Mouse (Mus musculus) kidney, adult 2 months (tissue): Measurements from ENCODE around the gene Zfp575. TPM values are rescaled to one million over a fixed set of nuclear protein-coding genes. Genes with fewer than 3 reads are reported as not detected.

Experiments
- DNase-seq: peaks from one replicate; pipeline ENCODE4 v3.0.0; 2021
- H3K27ac ChIP-seq: fragments of 200-500 bp; 2 replicates; pipeline ENCODE4 v1.5.1; 2012; ENCODE audit warnings: low read depth, low read length, control low read depth, inconsistent platforms; ENCODE audit not compliant: insufficient read depth
- H3K27me3 ChIP-seq: fragments of 200-500 bp; replicated peaks from 2 replicates; pipeline ENCODE4 v1.6.1; 2012; ENCODE audit warnings: mild to moderate bottlenecking, moderate library complexity, low read length, inconsistent platforms; ENCODE audit not compliant: control insufficient read depth, insufficient read depth
- H3K36me3 ChIP-seq: fragments of 200-500 bp; 2 replicates; pipeline ENCODE4 v1.6.1; 2012; ENCODE audit warnings: mild to moderate bottlenecking, moderate library complexity, low read length, inconsistent platforms; ENCODE audit not compliant: control insufficient read depth, insufficient read depth
- H3K4me1 ChIP-seq: fragments of 200-500 bp; 2 replicates; pipeline ENCODE4 v1.6.1; 2011; ENCODE audit warnings: low read length; ENCODE audit not compliant: control insufficient read depth, insufficient read depth
- H3K4me3 ChIP-seq: fragments of 200-500 bp; 2 replicates; pipeline ENCODE4 v1.5.1; 2011; ENCODE audit warnings: mild to moderate bottlenecking, low read depth, low read length, control low read depth; ENCODE audit not compliant: insufficient read depth
- CTCF ChIP-seq: fragments of 200-500 bp; conservative IDR thresholded peaks from 2 replicates; pipeline ENCODE4 v1.5.1; 2011; ENCODE audit warnings: low read depth, mild to moderate bottlenecking, control low read depth, low read length, moderate library complexity, mixed read lengths; ENCODE audit not compliant: insufficient read depth, insufficient read length
- POLR2A ChIP-seq: fragments of 200-500 bp; IDR thresholded peaks from one replicate; pipeline ENCODE4 v1.6.1; 2011; ENCODE audit warnings: low read depth, low read length, control low read depth
- WGBS: fragments of 180-500 bp; shearing (Covaris S2); methylation state at CpG from one replicate; pipeline ENCODE4 v1.1.7; 2018; 5-methylcytosine and 5-hydroxymethylcytosine counted together
- polyA plus RNA-seq: library from polyadenylated mRNA; depleted of rRNA; stranded (reverse); fragments of >200 nt; gene quantifications from 2 replicates; pipeline ENCODE4 v1.2.3, GENCODE M21; 2012; rRNA removed

The Zfp575 gene
- 0.11 and 0.15 TPM in 2 replicates for polyA plus RNA-seq

DNA sequence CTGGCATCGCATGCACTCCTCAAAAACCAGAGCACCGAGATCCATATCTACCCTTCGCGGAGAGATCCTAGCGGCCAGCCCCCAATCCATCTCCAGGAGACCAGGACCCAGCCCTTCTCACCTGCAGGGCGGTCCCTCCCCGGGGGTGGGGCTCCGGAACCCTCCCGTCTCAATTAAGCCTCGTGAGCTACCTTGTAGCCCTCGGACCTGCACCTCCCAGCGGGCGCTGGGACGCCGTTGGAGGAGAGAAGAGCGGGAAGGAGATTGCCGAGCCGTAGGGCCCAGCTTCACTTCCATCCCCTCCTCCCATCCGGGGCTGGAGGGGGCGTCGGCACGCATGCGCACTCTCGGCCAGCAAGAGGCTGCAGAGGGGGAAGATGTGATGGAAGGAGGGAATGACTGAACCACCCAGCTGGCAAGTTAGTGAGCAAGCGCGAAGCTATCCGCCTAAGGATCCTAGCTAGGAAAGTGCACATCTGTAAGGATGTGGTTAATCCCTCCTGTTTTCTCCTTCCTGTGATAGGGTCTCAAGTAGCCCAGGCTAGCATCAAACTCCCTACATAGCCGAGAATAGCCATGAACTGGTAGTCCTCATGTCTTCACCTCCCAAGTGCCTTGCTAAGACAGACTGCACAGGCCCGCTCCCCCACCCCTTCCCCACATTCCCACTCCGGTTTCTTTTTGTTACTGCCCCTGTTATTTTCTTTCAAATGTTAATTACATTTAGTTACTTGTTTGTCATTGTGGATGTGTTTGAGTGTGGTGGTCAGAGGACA is at the start of gene Zfp575, which contains the start of gene Ethe1:
Zfp575 (minus strand) TSS at position 312 of the 776 bp plus-strand sequence.
Ethe1 (plus strand) TSS at position 214 of the 776 bp plus-strand sequence.
- DNase-seq, result no peak
- Histone ChIP-seq H3K4me1 (peaks cover 4% of the 10 kb centered on the region), H3K36me3 (no peaks in the 10 kb centered on the region), H3K27ac (no peak within 1 kb of the TSS; the same call in 1 of the 2 replicates), H3K4me3 (peak within 1 kb of the TSS; percentile 35), H3K27me3 (no peaks in the 10 kb centered on the region)
- whole genome bisulfite sequencing, result 14% methylated on average over 30 of the region's 30 CpGs
- TF ChIP-seq POLR2A (no peak), CTCF (no peak)

DNA sequence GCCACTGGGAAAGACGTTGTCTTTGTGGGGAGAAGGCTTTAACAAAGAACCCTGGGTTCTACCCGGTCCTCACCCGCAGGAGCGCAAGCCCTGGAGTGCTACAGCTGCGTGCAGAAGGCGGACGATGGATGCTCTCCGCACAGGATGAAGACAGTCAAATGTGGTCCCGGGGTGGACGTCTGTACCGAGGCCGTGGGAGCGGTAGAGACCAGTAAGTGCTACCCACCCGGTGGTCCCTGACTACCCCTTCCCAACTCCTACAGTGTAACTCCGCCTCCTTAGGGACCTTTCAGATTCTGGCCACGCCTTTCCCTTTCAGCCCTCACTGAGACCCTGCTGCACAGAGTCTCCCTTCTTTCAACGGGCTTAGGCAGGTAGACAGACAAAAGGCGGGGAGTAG is 49.6 kb upstream of the Zfp575 start:
- Histone ChIP-seq H3K4me3 (no peak overlapping the region), H3K4me1 (no peaks in the 10 kb centered on the region), H3K27ac (no peak overlapping the region), H3K27me3 (no peaks in the 10 kb centered on the region; the same call in 1 of the 2 replicates), H3K36me3 (no peaks in the 10 kb centered on the region)
- WGBS, result 11% methylated on average over 18 of the region's 18 CpGs
- TF ChIP-seq POLR2A (no peak), CTCF (no peak)
- DNase-seq, result no peak

DNA sequence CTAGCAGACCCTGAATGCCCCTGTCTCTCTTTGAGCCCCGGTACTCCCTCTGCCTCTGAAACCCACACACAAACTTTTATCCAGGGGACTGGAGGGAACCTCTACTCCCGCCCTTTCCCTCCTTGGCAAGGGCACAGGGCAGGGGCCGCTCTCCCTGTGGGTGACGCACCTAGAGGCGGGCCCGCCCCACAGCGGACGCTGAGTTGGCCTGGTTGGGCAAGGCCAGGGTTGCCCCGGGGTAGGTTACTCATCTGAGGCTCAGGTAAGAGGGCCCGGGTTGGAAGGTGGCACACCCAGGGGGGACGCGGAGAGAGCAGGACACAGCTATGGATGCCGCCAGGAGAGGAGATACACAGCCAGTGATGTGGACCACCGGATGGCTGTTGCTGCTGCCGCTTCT is 48.8 kb upstream of the Zfp575 start, which contains the start of gene Lypd3:
Lypd3 (plus strand) TSS at position 287 of the 400 bp plus-strand sequence.
- 26% methylated on average over 15 of the region's 15 CpGs for whole genome bisulfite sequencing
- Histone ChIP-seq H3K27me3 (no peaks in the 10 kb centered on the region; the same call in 1 of the 2 replicates), H3K4me1 (no peaks in the 10 kb centered on the region), H3K36me3 (no peaks in the 10 kb centered on the region), H3K4me3 (no peak within 1 kb of the TSS), H3K27ac (no peak within 1 kb of the TSS)
- DNase-seq, result no peak
- TF ChIP-seq CTCF (no peak), POLR2A (no peak)

DNA sequence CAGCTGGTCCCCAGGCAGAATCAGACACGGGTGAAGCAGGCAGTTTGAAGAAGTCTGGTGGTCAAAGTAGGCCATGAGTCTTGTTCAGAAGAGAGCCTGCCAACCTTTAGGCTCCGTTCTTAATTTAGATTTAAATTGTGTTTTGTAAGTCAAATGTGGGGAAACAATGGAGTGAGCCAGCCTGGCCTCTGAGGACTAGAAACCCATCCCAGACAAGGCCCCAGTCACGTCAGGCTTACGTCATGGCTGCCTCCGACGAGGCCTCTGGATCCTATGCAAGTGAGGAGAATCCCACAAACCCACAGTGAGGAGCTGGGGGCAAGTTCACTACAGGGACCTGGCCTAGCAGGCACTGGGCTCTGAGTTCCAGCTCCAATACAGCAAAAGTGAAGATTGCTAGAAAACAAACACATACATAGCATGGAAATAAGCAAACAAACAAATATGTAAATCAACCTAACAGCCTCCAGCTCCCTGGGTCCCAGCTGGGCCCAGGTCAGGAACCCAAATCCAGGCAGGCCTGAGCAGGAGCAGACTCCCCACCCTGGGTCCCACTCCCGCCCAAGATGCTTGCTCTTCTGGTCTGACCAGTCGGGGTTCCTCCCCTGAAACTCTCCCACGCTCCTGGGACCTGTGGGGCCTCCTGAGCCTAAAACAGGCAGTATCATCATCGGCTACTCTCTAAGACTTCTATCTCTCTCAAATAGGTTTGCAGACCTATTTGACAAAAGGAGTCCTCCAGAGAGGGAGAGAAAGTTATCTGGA is 42.9 kb upstream of the Zfp575 start:
- no peaks in the 10 kb centered on the region for H3K27me3 ChIP-seq
- no peaks in the 10 kb centered on the region for H3K4me1 ChIP-seq
- H3K36me3 ChIP-seq, result no peaks in the 10 kb centered on the region
- no peak overlapping the region for H3K27ac ChIP-seq
- TF ChIP-seq CTCF, result no peak
- no peak for TF ChIP-seq POLR2A
- DNase-seq, result no peak
- WGBS, result 90% methylated on average over 10 of the region's 10 CpGs
- H3K4me3 ChIP-seq, result no peak overlapping the region

DNA sequence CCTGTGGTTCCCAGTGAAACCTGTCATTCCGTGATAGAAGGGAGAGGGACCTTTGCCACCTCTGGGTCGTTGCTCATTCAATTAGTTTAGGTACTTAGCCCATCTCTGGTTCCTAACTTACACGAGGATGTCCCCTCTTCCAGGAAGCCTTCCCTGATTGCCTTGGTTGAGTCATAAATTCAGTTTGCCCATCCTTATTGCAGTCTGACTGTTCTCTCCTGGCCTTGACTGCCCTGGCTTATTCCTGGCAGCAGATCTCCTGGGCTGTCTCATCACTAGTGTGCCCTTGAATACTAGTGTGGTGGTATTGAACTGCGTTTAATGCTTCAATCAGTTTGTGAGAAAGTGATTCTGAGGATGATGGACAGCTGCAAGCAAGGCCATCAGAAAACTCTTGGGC is 42.2 kb upstream of the Zfp575 start:
- WGBS, result 63% methylated on average over 4 of the region's 4 CpGs
- Histone ChIP-seq H3K36me3 (no peaks in the 10 kb centered on the region), H3K4me3 (no peak overlapping the region), H3K4me1 (no peaks in the 10 kb centered on the region), H3K27ac (no peak overlapping the region), H3K27me3 (no peaks in the 10 kb centered on the region)
- TF ChIP-seq POLR2A, result no peak
- TF ChIP-seq CTCF, result no peak
- no peak for DNase-seq

DNA sequence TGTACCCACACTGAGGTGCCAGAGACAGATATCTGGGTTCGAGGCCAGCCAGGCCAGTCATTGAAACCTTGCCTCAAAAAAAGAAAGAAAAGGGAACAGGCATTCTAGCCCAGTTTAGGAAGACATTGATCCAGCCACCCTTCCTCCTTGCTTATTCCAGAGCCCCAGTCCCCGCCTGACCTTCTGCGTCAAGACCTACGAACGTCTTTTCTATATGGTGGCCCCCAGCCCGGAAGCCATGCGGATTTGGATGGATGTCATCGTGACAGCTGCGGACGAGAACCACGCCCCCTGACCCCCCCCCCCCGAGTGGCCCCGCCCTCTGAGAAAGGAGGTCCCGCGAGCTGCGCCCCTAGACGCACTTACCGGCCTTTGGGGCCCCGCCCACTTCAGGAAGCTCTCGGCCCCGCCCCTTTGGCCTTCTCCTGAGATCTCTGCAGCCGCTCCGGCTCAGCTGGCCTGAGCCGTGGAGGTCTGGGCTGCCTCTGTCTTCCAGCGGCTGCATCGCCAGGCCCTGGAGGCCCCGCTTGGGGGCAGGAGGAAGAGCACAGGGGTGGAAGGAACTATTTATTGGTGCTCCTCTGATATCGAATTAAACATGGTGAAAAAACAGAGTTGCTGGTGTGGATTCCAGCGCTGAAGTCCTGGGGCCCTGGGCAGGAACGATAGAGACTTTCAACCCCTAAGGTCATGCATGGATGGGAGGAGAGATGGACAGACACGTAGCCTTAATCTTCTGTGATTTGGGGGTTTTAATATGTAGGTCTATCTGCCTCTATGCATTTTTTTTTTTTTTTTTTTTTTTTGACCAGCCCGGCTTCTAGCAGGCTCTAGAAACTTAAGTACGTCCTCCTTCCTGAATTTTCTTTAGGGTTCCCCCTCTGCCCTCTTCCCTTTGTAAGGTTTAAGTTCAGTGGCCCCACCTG is 41.5 kb upstream of the Zfp575 start:
- WGBS, result 10% methylated on average over 33 of the region's 33 CpGs
- H3K4me1 ChIP-seq, result no peaks in the 10 kb centered on the region
- TF ChIP-seq POLR2A (no peak), CTCF (no peak)
- no peak overlapping the region for H3K27ac ChIP-seq
- DNase-seq, result peak; percentile 90
- peak overlapping the region; percentile 10; the same call in 1 of the 2 replicates for H3K4me3 ChIP-seq
- H3K27me3 ChIP-seq, result no peaks in the 10 kb centered on the region
- H3K36me3 ChIP-seq, result no peaks in the 10 kb centered on the region

DNA sequence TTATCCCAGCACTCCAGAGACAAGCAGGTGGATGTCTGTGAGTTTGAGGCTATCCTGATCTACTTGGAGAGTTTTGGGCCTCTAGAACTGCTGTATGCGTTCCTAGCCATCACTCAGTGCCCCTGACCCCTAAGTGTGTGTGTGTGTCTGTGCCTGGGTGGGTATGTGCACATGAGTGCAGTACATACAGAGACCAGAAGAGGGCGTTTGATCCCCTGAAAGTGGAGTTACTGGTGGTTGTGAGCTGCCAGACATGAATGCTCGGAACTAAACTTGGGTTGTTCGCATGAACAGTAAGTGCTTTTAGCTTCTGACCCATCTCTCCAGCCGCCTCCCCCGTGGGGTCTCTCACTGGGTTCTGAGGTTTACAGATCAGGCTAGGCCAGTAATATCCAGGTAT is 35.5 kb upstream of the Zfp575 start:
- no peaks in the 10 kb centered on the region for H3K4me1 ChIP-seq
- H3K27ac ChIP-seq, result no peak overlapping the region
- WGBS, result 88% methylated on average over 6 of the region's 6 CpGs
- no peak for DNase-seq
- TF ChIP-seq POLR2A (no peak), CTCF (no peak)
- H3K27me3 ChIP-seq, result no peaks in the 10 kb centered on the region
- H3K4me3 ChIP-seq, result no peak overlapping the region
- H3K36me3 ChIP-seq, result no peaks in the 10 kb centered on the region
